Mouse (Mus musculus): ENCODE data around the gene Pcbp4.

Gene Pcbp4

GRCm38 (mm10) chr9:106447348-106447747 is 5.7 kb upstream of the Pcbp4 start, which contains the start of the genes Abhd14b and Abhd14a:
TSS of gene Abhd14b (plus strand) at chr9:106447459.
TSS of gene Abhd14a (minus strand) at chr9:106447678.
- peak; percentile 81 to 84 for DNase-seq (ENCODE audit: low spot score in 2 of 2)

- no peak for DNase-seq (ENCODE audit: low spot score in 2 of 2)
Measured at GRCm38 (mm10) chr9:106447951-106448350, 5.1 kb upstream of the Pcbp4 start.

GRCm38 (mm10) chr9:106448498-106449031 is 4.5 kb upstream of the Pcbp4 start:
- no peak for DNase-seq (ENCODE audit: low spot score in 2 of 2)

GRCm38 (mm10) chr9:106449947-106450346 is 3.1 kb upstream of the Pcbp4 start:
- DNase-seq (ENCODE audit: low spot score in 2 of 2), result no peak

- no peak for DNase-seq (ENCODE audit: low spot score in 2 of 2)
Measured at GRCm38 (mm10) chr9:106450661-106451060, 2.4 kb upstream of the Pcbp4 start.

- DNase-seq (ENCODE audit: low spot score in 2 of 2), result no peak
Measured at GRCm38 (mm10) chr9:106451298-106451697, 1.8 kb upstream of the Pcbp4 start.

GRCm38 (mm10) chr9:106451899-106452298 is 1.2 kb upstream of the Pcbp4 start:
- DNase-seq (ENCODE audit: low spot score in 2 of 2), result no peak

- no peak for DNase-seq (ENCODE audit: low spot score in 2 of 2)
Measured at GRCm38 (mm10) chr9:106452351-106452750, 740 bp upstream of the Pcbp4 start.

GRCm38 (mm10) chr9:106452821-106453220 is 270 bp upstream of the Pcbp4 start:
- no peak for DNase-seq (ENCODE audit: low spot score in 2 of 2)

- DNase-seq (ENCODE audit: low spot score in 2 of 2), result no peak
Measured at GRCm38 (mm10) chr9:106454071-106454761, 1.1 kb downstream of the Pcbp4 start.

- no peak for DNase-seq (ENCODE audit: low spot score in 2 of 2)
Measured at GRCm38 (mm10) chr9:106454888-106455681, 2.0 kb downstream of the Pcbp4 start.

GRCm38 (mm10) chr9:106456325-106457162 is 3.5 kb downstream of the Pcbp4 start:
- DNase-seq (ENCODE audit: low spot score in 2 of 2), result no peak

- no peak for DNase-seq (ENCODE audit: low spot score in 2 of 2)
Measured at GRCm38 (mm10) chr9:106457163-106457559, 4.1 kb downstream of the Pcbp4 start.

GRCm38 (mm10) chr9:106457920-106458319 is 4.8 kb downstream of the Pcbp4 start:
- DNase-seq (ENCODE audit: low spot score in 2 of 2), result no peak

GRCm38 (mm10) chr9:106459946-106460345 is 6.9 kb downstream of the Pcbp4 start:
- no peak for DNase-seq (ENCODE audit: low spot score in 2 of 2)

GRCm38 (mm10) chr9:106460401-106461025 is 7.4 kb downstream of the Pcbp4 start:
- DNase-seq (ENCODE audit: low spot score in 2 of 2), result no peak

GRCm38 (mm10) chr9:106461026-106461415 is 7.9 kb downstream of the Pcbp4 start:
- DNase-seq (ENCODE audit: low spot score in 2 of 2), result no peak

GRCm38 (mm10) chr9:106461641-106462429 is 8.7 kb downstream of the Pcbp4 start:
- DNase-seq (ENCODE audit: low spot score in 2 of 2), result no peak

GRCm38 (mm10) chr9:106462430-106462800 is 9.3 kb downstream of the Pcbp4 start:
- DNase-seq (ENCODE audit: low spot score in 2 of 2), result no peak
